Mouse (Mus musculus) stomach, embryonic 14.5 days (tissue): ENCODE results near the gene Gm21987. TPM values are rescaled to one million over a fixed set of nuclear protein-coding genes. Genes with fewer than 3 reads are reported as not detected.

ENCODE experiments used
- ATAC-seq: fragments of 200-750 bp; cut with Nextera tagmentation; 2 replicates; pipeline ENCODE4 v1.8.0; 2017; ENCODE audit warnings: low read depth, moderate TSS enrichment; ENCODE audit not compliant: insufficient number of reproducible peaks, insufficient read depth, low FRiP score
- H3K27ac ChIP-seq: fragments of 300-500 bp; sonication (generic); 2 replicates; pipeline ENCODE4 v1.5.1; 2014; ENCODE audit warnings: mild to moderate bottlenecking, low read length, moderate library complexity, mixed read lengths
- H3K27me3 ChIP-seq: fragments of 300-500 bp; sonication (generic); 2 replicates; pipeline ENCODE4 v1.6.1; 2014; ENCODE audit warnings: low read length, control low read depth, mixed read lengths; ENCODE audit not compliant: control insufficient read depth, insufficient read depth
- H3K36me3 ChIP-seq: fragments of 300-500 bp; sonication (generic); 2 replicates; pipeline ENCODE4 v1.6.1; 2014; ENCODE audit warnings: mild to moderate bottlenecking, control low read depth, low read length, moderate library complexity, mixed read lengths; ENCODE audit not compliant: control insufficient read depth, insufficient read depth
- H3K4me1 ChIP-seq: fragments of 300-500 bp; sonication (generic); 2 replicates; pipeline ENCODE4 v1.6.1; 2014; ENCODE audit warnings: low read length, control low read depth, mixed read lengths; ENCODE audit not compliant: control insufficient read depth, insufficient read depth
- H3K4me2 ChIP-seq: fragments of 300-500 bp; sonication (generic); replicated peaks from 2 replicates; pipeline ENCODE4 v1.6.1; 2014; ENCODE audit warnings: low read depth, low read length, control low read depth
- H3K4me3 ChIP-seq: fragments of 300-500 bp; sonication (generic); 2 replicates; pipeline ENCODE4 v1.5.1; 2014; ENCODE audit warnings: low read depth, low read length, control low read depth
- H3K9ac ChIP-seq: fragments of 300-500 bp; sonication (generic); replicated peaks from 2 replicates; pipeline ENCODE4 v1.6.1; 2014; ENCODE audit warnings: low read depth, mild to moderate bottlenecking, control low read depth, low read length, moderate library complexity, mixed read lengths
- H3K9me3 ChIP-seq: fragments of 300-500 bp; sonication (generic); 2 replicates; pipeline ENCODE4 v1.6.1; 2016; ENCODE audit warnings: low read depth, low read length, control low read depth; ENCODE audit not compliant: control insufficient read depth
- WGBS: fragments of 180-500 bp; shearing (Covaris S2); extraction: QIAGEN DNeasy Blood & Tissue Kit; methylation state at CpG from one replicate; pipeline ENCODE4 v1.1.7; 2014; 5-methylcytosine and 5-hydroxymethylcytosine counted together
- polyA plus RNA-seq: library from polyadenylated mRNA; unstranded; fragments of >200 nt; fragmentation: Nextera tagmentation; extraction: Ambion mirVana; gene quantifications from 2 replicates; pipeline ENCODE4 v1.2.1, GENCODE M21; 2014

The Gm21987 gene
- polyA plus RNA-seq, 1 experiment from 2014 or later, result not detected

- H3K36me3 ChIP-seq, result no peaks in the 10 kb centered on the region
- ATAC-seq, result no peak
- no peaks in the 10 kb centered on the region for H3K4me1 ChIP-seq
- H3K9me3 ChIP-seq, result no peaks in the 10 kb centered on the region
- no peak overlapping the region for H3K9ac ChIP-seq
- H3K27ac ChIP-seq, result no peak overlapping the region
- WGBS, result 80% methylated on average over 8 of the region's 8 CpGs
- no peak overlapping the region for H3K4me2 ChIP-seq
- no peak overlapping the region for H3K4me3 ChIP-seq
- no peaks in the 10 kb centered on the region for H3K27me3 ChIP-seq
Measured at GRCm38 (mm10) chr16:38370633-38371374, 24.0 kb downstream of the Gm21987 start.

- WGBS, result 83% methylated on average over 15 of the region's 15 CpGs
- Histone ChIP-seq H3K27me3 (no peaks in the 10 kb centered on the region), H3K4me3 (no peak overlapping the region), H3K9me3 (no peaks in the 10 kb centered on the region), H3K9ac (no peak overlapping the region), H3K4me2 (no peak overlapping the region), H3K36me3 (no peaks in the 10 kb centered on the region), H3K27ac (no peak overlapping the region), H3K4me1 (no peaks in the 10 kb centered on the region)
- ATAC-seq, result peak; percentile 76; the same call in 1 of the 2 replicates
Measured at GRCm38 (mm10) chr16:38371705-38372296, 25.0 kb downstream of the Gm21987 start.

GRCm38 (mm10) chr16:38372876-38373275 lies 26.0 kb downstream of the Gm21987 start:
- H3K27me3 ChIP-seq, result no peaks in the 10 kb centered on the region
- H3K27ac ChIP-seq, result no peak overlapping the region
- no peaks in the 10 kb centered on the region; the same call in 1 of the 2 replicates for H3K4me1 ChIP-seq
- WGBS, result 86% methylated on average over 4 of the region's 4 CpGs
- no peak overlapping the region for H3K4me3 ChIP-seq
- H3K9me3 ChIP-seq, result no peaks in the 10 kb centered on the region
- H3K4me2 ChIP-seq, result no peak overlapping the region
- H3K36me3 ChIP-seq, result no peaks in the 10 kb centered on the region
- no peak overlapping the region for H3K9ac ChIP-seq
- ATAC-seq, result no peak

GRCm38 (mm10) chr16:38373439-38373838 lies 26.6 kb downstream of the Gm21987 start:
- Histone ChIP-seq H3K9ac (no peak overlapping the region), H3K4me2 (no peak overlapping the region), H3K4me3 (no peak overlapping the region), H3K27me3 (no peaks in the 10 kb centered on the region), H3K4me1 (no peaks in the 10 kb centered on the region; the same call in 1 of the 2 replicates), H3K36me3 (no peaks in the 10 kb centered on the region), H3K9me3 (no peaks in the 10 kb centered on the region), H3K27ac (no peak overlapping the region)
- ATAC-seq, result no peak
- 82% methylated on average over 10 of the region's 10 CpGs for WGBS

GRCm38 (mm10) chr16:38373941-38374340 lies 27.1 kb downstream of the Gm21987 start:
- 85% methylated on average over 16 of the region's 16 CpGs for WGBS
- Histone ChIP-seq H3K9ac (no peak overlapping the region), H3K4me1 (no peaks in the 10 kb centered on the region; the same call in 1 of the 2 replicates), H3K36me3 (no peaks in the 10 kb centered on the region), H3K27ac (no peak overlapping the region), H3K4me3 (no peak overlapping the region), H3K27me3 (no peaks in the 10 kb centered on the region), H3K4me2 (no peak overlapping the region), H3K9me3 (no peaks in the 10 kb centered on the region)
- ATAC-seq, result no peak

GRCm38 (mm10) chr16:38374379-38375140 lies 27.7 kb downstream of the Gm21987 start:
- WGBS, result 80% methylated on average over 10 of the region's 10 CpGs
- Histone ChIP-seq H3K4me2 (no peak overlapping the region), H3K9ac (no peak overlapping the region)

GRCm38 (mm10) chr16:38375182-38375581 lies 28.3 kb downstream of the Gm21987 start:
- Histone ChIP-seq H3K9ac (no peak overlapping the region), H3K27ac (no peak overlapping the region), H3K27me3 (no peaks in the 10 kb centered on the region), H3K4me2 (no peak overlapping the region), H3K36me3 (no peaks in the 10 kb centered on the region), H3K4me1 (no peaks in the 10 kb centered on the region; the same call in 1 of the 2 replicates), H3K4me3 (no peak overlapping the region), H3K9me3 (no peaks in the 10 kb centered on the region)
- 82% methylated on average over 7 of the region's 7 CpGs for WGBS
- ATAC-seq, result no peak

More at GRCm38 (mm10) chr16:38374379-38375140, 27.7 kb downstream of the Gm21987 start:
- Histone ChIP-seq H3K27me3 (no peaks in the 10 kb centered on the region), H3K36me3 (no peaks in the 10 kb centered on the region), H3K4me1 (no peaks in the 10 kb centered on the region; the same call in 1 of the 2 replicates), H3K9me3 (no peaks in the 10 kb centered on the region), H3K27ac (no peak overlapping the region), H3K4me3 (no peak overlapping the region)
- ATAC-seq, result no peak

GRCm38 (mm10) chr16:38376163-38376840 lies 29.5 kb downstream of the Gm21987 start:
- no peaks in the 10 kb centered on the region; the same call in 1 of the 2 replicates for H3K4me1 ChIP-seq
- H3K4me3 ChIP-seq, result peak overlapping the region; percentile 18
- H3K4me2 ChIP-seq, result peak overlapping the region; percentile 40
- ATAC-seq, result peak; percentile 83; the same call in 1 of the 2 replicates
- 30% methylated on average over 17 of the region's 17 CpGs for WGBS
- H3K36me3 ChIP-seq, result no peaks in the 10 kb centered on the region
- H3K9ac ChIP-seq, result no peak overlapping the region; the same call in 1 of the 2 replicates
- H3K27me3 ChIP-seq, result no peaks in the 10 kb centered on the region
- H3K9me3 ChIP-seq, result no peaks in the 10 kb centered on the region
- H3K27ac ChIP-seq, result no peak overlapping the region
